Mouse (Mus musculus) urinary bladder, postnatal 36 days (tissue): ENCODE measurements around the gene Mapk13.
"Not testable (repeated sequence)": the region's sequence is repeated elsewhere in the genome, so short reads cannot be mapped to it uniquely, and the experiment has no call there.

Source experiments
- DNase-seq, 2 experiments: peaks; one replicate each; pipeline ENCODE4 v3.0.0; 2022; ENCODE audit warnings: low spot score in 2 of 2, mixed read lengths in 1 of 2

Gene Mapk13

DNA sequence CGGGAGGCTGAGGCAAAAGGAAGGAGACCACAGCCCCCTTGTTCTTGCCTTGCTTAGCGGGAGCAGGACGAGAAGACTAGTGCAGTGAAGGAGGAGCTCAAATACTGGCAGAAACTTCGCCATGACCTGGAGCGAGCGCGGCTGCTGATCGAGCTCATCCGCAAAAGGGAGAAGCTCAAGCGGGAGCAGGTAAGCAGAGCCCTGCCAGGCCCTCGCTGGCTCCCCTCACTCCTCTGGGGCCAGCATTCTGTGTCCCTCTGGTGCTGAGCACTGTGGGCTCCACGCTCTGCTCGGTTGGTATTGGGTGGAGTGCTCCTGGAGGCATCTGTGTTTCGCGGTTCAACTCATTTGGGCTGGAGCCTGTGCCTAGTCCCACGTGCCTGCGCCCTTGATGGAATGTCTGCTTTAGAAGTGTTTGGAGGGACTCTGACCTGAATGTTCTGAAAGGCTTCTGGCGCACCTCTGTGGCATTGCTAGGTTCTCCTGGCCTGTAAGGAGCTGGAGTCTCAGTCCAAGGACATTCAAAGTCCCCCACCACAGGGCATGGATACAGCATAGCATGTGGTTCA is 45.5 kb downstream of the Mapk13 start:
- no peak for DNase-seq

DNA sequence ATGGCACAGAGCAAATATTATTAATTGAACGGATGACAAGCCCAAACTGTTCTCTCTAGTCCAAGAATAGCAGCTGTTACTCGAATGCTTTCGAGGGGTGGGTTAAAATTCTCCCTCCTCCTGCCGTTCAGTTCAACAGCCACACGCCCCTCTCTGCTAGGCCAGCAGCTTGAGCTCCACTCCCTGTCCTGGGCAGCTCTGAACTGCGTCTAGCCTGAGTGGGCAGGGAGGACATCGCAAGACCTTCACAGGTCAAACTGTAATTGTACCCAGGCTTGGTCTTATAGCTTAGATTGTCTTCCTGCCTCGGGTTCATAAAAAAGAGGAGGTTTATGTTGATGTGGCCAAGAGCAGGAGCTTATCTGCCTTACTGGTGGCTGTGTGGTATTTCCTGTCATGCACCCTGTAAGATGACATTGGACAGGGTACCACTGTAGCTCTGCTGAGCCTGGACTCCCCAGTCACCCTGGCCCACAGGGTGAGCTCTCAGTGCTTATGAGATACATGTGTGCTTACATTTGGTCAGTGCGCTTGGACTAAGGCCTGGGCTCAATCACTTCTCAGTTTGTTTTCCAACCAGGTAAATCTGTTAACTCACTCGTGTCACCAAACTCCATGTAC is 46.4 kb downstream of the Mapk13 start:
- no peak for DNase-seq

DNA sequence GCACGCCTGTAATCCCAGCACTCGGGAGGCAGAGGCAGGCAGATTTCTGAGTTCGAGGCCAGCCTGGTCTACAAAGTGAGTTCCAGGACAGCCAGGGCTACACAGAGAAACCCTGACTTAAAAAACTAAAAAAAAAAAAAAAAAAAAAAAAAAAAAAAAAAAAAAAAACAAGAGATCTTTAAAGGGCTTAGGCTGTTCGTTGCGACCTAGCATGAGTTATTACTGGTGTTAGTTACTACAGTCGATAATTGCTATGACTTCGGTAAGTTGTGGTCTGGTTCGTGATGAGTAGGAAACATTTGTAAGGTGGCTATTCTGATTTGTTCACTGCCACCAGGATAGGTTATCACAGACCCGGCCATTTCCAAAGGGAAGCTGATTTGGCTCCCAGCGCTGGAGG is 47.2 kb downstream of the Mapk13 start:
- DNase-seq = not testable (repeated sequence)

DNA sequence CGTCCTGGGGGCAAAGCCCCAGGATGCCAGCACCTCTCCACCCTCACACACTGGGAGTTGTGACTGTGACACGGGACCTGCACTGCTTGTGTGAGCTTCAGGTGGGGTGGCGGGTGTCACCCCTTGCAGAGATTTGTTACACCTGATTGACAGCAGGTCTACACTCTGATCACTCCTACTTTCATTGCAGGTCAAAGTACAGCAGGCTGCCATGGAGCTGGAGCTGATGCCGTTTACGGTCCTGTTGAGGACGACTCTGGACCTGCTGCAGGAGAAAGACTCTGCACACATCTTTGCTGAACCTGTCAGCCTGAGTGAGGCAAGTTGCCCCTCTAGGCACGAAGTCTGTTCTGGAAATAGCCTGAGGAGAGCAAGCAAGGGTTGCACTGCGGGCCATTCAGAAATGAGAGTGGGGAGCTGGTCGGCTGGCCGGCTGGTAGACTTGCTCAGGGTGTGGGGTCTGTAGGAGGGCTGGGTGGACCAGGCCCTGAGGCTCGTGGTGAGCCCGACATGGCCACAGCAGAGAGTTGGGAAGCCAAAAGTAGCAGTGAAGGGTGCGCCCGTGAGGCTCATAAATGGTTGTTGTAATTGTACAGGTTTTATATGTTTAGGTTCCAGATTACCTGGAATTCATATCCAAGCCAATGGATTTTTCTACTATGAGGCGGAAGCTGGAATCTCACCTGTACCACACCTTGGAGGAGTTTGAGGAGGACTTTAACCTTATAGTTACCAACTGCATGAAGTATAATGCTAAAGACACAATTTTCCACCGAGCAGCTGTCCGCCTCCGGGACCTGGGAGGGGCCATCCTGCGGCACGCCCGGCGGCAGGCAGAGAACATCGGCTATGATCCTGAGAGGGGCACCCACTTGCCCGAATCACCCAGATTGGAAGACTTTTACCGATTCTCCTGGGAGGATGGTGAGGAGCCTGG is 48.0 kb downstream of the Mapk13 start:
- no peak for DNase-seq

DNA sequence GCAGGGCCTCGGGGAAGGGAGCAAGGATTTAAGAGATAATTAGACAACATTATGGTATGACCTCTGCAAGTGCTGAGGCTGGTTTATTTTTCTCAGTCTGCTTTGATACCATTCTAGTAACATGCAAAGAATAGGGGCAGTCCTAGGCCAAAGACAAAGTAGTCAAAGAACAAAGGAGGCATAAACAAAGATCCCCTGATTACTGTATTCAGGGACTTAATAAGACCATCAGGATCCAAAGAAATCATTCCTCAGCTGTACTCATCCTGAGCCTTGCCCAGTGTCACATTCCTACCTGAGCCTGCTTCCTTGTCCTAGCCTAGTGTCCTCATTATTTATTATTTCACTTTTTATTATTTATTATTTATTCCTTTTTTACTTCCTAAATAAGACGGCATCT is 51.1 kb downstream of the Mapk13 start:
- no peak for DNase-seq

DNA sequence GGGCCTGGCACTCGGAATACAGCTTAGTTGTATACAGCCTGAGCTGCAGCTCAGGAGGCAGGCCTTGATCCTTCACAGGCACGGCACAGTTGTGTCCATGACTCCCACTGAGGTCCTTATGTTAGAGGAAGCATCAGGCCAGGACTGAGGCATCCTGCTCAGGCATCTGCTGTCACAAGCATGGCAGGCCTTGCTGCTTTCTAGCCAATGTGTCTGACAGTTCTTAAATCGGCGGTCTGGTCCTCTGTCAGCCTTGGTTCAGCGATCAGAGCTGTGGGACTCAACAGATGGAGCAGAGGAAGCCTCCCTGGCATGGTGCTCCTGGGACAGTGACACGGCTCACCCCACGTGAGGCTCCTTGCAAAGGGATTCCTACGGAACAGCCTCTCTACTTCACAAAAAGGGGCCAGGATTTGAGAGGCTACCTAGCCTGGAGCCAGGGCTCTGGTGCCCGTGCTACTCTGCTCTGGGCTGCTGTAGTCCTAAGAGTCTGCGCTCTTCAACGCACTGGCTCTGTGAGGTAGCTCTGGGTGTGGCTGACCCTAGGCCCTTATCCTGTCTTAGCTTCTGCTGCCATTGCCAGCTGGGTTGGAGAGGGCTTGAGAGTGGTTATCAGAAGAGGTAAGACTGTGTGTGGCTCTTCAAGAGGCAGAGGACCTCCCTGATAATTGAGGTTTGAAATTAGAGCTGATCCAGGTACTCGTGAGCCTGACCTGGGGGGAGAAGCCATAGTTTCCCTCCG is 54.1 kb downstream of the Mapk13 start:
- no peak for DNase-seq

DNA sequence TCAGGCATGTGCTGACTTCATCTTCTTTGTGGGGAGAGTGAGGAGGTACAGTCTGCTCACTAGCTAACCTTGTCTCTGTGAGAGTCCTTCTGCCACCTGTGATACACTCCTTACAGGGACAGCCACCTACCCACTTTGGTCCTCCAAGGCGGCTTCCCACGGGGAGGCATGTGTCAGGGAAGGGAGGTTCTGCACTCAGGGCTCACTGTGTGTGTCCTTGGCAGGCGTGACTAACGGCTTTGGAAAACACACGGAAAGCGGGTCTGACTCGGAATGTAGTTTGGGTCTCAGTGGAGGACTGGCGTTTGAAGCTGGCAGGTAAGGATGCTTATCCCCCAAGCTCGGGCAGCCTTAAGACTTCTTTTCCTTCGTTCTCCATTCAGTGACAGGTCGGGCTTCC is 54.7 kb downstream of the Mapk13 start:
- no peak for DNase-seq

DNA sequence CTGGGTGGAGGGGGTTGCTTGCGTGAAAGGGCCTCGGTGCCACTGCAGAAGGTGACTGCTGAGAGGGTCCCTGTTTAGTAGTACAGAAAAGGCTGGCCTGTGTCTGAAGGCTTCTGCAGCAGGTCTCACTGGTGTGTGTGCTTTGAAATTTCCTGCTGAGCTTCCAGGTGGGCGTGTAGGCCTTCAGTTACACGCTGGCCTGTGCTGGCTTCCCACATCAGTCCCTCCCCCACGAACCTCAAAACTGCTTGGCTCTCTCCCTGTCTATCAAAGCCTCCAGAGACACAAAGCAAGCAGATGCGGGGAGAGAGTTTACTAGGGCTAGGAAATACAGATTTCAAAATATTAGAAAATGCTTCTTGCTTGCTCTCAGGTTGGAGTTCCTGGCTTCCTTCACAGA is 55.8 kb downstream of the Mapk13 start:
- DNase-seq = no peak

DNA sequence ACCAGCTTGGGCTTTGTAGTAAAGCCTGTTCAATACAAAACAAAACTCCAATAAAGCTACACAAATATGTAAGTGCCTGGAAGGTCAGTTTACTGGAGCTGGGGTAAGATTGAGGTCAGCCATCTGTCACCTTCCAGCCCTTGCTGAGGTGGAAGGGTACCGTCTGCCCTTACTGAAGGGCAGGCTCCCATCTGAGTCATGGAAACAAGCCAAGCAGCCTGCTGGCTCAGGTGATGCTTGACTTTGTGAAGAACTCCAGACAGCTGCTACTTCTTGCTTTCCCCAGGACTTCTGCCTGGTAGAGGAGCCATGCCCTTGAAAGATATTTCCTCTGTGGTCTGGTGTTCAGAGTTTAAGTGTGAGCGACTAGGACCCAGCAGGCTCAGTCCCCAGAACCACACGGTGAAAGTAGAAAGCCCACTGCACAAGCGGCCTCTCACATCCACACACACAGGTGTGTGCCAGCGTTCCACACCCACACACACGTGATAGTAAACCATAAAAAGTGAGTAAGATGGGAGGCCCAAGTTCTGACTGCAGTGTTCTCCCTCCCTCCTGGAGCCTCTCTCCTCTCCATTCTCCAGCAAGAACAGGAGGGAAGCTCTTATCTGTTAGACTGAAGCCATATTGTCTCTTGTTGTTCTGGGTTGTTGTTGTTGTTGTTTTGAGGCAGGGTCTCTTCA is 56.4 kb downstream of the Mapk13 start:
- DNase-seq = no peak

DNA sequence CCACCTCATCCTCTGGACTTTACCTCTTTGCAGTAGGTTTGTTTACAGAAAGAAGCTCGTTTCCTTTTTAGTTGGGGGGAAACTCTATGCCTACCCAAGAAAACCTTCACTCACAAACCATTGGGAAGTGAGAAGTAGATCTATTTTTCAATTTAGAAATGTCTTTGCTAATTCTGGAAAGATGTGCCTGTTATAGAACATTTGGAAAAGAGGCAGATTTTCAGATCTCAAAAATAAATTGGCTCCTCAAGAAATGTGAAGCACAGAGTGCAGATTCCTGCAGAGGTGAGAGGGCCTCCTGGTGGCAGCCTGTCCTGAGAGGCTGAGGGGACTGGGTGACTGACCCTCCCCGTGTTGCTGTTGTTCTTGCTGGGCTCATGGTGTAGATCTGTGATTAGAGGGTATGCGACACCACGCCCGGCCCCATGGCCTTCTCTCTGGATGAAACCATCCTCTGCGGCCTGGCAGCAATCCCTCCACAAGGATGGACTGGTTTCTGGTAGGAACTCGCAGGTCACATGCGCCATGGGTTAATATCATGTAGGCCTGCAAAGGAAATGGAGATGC is 58.7 kb downstream of the Mapk13 start:
- DNase-seq = no peak

DNA sequence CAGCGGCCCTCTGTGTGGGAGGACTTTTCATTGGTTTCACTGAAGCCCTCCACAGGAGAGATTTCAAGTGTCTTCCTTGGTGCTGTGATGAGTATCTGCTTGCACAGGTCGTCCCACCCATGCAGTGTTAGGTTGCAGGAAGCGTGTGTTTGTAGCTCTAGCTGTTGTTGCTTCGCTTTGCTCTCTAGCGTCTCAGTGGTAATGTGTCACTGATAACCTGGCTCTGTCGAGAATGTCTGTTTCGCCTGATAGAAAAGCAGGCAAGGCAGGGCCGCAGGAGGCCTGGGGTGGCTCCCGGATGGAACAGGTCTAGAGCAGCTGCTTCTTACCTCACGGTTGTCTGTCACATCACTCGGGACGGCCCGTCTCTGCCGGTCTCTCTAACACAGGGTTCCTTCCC is 60.0 kb downstream of the Mapk13 start:
- DNase-seq = no peak
